Mouse (Mus musculus) cerebellum, adult 2 months (tissue): Measurements from ENCODE around the gene Dirc2.

Experiments used
- CTCF ChIP-seq: fragments of 200-500 bp; IDR thresholded peaks from 2 replicates; pipeline ENCODE4 v1.5.1; 2011; ENCODE audit warnings: low read depth, mild to moderate bottlenecking, control low read depth, low read length, moderate library complexity, borderline replicate concordance; ENCODE audit not compliant: insufficient read depth
- POLR2A ChIP-seq: fragments of 200-500 bp; IDR thresholded peaks from 2 replicates; pipeline ENCODE4 v1.6.1; 2011; ENCODE audit warnings: low read length, control low read depth, borderline replicate concordance; ENCODE audit not compliant: insufficient read depth

GRCm38 (mm10) chr16:35782451-35783206 lies 13.5 kb upstream of the Dirc2 start:
- no peak for TF ChIP-seq POLR2A
- no peak for TF ChIP-seq CTCF
